Mouse (Mus musculus): ENCODE measurements around the gene Cacng7. TPM values are rescaled to one million over a fixed set of nuclear protein-coding genes. Genes with fewer than 3 reads are reported as not detected.
"Not testable (repeated sequence)": the region's sequence is repeated elsewhere in the genome, so short reads cannot be mapped to it uniquely, and the experiment has no call there.

The Cacng7 gene
- total RNA-seq (2021), result 100 to 1,000 TPM; 140 TPM

DNA sequence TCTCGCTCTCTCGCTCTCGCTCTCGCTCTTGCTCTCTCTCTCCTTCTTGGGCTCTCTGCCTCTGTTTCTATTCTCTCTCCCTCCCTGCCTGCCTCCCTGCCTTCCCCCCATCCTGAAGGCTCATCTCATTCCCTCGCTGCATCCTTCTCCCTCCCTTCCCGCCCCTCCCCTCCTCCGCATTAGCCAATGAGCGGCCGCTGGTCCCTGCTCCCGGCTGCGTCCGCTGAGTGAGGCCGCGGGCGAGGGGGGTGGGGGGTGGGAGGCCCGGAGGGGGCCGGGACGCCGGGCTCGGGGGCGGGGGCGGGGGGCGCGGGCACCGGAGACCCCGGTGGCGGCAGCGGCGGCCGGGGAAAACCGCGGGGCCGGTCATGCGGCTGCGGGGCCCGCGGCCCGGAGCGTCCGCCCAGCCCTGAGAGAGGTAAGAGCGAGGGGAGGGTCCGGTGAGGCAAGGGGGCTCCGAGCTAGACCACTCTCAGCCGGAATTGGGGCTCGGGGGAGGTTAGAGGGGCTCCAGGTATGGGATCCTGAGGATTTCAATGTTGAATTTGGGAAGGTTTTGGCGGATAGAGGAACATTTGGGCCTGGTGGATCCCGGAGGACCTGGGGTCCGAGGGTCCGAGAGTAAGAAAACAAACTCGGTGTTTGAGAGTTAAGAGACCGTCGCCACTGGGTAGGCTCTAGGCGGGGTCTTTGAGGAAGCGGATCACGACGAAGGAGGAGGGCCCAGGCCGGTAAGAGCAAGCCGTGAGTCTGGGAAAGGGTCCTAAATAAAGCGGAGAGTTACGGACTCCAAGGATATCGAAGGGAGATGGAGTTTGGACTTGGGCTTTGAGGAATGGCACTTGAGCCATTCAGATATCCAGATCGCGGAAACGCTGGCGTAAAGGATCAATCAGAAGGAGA, at the start of gene Cacng7:
Cacng7 (plus strand) TSS at position 337 of the 903 bp plus-strand sequence.
- peak; percentile 40 to 44 for DNase-seq (ENCODE audit: extremely low spot score in 1 of 2, low spot score in 1 of 2)

GRCm38 (mm10) chr7:3283081-3283875, 49.5 kb upstream of the Cacng7 start:
- DNase-seq (ENCODE audit: extremely low spot score in 1 of 2, low spot score in 1 of 2), result no peak

DNA sequence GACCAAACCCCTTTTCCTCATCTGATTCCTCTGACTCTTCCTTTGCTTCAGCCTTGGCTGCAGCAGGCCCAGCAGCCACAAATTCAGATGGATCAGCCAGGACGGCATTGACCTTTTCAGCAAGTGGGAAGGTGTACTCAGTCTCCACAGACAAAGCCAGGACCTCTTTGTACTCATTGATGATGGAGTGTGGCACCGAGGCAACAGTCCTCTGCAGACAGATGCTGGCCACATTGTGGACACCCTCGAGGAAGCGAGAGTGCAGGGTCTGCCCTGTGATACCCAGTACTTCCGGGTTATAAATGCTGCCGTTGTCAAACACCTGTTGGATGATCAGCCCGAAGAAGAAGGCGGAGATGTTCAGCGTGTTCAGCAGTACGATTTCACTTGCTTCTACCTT, 48.2 kb upstream of the Cacng7 start:
- DNase-seq (ENCODE audit: extremely low spot score in 1 of 2, low spot score in 1 of 2), result no peak

DNA sequence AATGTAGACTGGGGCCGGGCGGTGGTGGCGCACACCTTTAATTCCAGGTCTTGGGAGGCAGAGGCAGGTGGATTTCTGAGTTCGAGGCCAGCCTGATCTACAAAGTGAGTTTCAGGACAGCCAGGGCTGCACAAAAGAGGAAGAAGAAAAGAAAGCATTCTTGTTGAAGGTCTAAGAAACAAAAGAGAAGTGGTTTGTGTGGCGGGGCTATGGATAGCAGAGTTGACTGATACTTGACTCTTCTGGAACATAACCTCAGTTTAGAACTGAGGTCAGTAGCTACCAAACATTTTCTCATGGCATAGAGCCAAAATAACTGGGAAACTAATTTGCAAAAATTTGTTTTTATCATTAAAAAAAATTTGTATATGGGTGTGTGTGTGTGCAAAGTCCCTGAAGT, 46.7 kb upstream of the Cacng7 start:
- no peak for DNase-seq (ENCODE audit: extremely low spot score in 1 of 2, low spot score in 1 of 2)

GRCm38 (mm10) chr7:3287186-3287585, 45.6 kb upstream of the Cacng7 start:
- no peak for DNase-seq (ENCODE audit: extremely low spot score in 1 of 2, low spot score in 1 of 2)

GRCm38 (mm10) chr7:3288976-3289970, 43.5 kb upstream of the Cacng7 start, which contains the start of the genes Myadm and Prkcg:
Myadm (plus strand) TSS chr7:3289080.
Prkcg (plus strand) TSS chr7:3289179.
- DNase-seq (ENCODE audit: extremely low spot score in 1 of 2, low spot score in 1 of 2), result peak; percentile 58 to 65

DNA sequence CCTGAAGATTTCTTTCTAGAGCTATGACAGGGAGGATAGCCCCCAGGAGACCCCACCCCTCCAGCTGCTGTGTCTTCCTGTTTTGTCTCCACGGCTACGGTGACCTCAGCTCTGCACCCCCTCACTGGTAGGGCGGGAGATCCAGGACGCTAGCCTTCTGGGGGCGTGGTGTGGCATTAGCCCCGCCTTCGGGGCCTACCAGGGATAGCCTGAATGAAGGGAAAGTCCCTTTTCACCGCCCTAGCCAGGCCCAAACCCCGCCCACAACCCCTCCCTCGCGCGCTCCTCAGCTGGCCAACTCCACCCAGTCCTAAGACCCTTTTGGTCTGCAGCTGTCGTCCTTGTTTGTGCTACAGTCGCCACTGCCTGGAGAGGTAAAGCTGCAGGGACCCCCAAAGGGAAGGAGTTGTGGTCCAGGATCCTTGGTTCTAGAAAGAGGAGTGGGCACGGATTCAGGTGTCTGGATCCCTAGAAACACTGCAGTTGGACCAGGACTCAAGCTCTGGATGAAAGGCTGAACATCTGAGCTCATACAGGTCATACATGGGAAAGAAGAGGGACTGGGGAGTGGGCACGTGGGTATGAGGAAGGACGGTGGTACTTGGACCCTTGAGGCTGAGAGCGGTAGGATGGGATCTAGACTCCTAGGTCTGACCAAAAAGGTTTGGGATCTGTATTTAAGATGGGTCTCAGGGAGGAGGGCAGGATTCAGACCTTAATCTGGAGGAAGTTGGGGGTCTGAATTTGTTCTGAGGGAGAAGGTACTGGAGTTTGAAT, 42.3 kb upstream of the Cacng7 start:
- DNase-seq (ENCODE audit: extremely low spot score in 1 of 2, low spot score in 1 of 2), result peak; percentile 63 to 66

- no peak for DNase-seq (ENCODE audit: extremely low spot score in 1 of 2, low spot score in 1 of 2)
These were observed 41.6 kb upstream of the Cacng7 start for GRCm38 (mm10) chr7:3291197-3291596.

- DNase-seq (ENCODE audit: extremely low spot score in 1 of 2, low spot score in 1 of 2), result no peak
These were observed 41.0 kb upstream of the Cacng7 start for GRCm38 (mm10) chr7:3291764-3292163.

DNA sequence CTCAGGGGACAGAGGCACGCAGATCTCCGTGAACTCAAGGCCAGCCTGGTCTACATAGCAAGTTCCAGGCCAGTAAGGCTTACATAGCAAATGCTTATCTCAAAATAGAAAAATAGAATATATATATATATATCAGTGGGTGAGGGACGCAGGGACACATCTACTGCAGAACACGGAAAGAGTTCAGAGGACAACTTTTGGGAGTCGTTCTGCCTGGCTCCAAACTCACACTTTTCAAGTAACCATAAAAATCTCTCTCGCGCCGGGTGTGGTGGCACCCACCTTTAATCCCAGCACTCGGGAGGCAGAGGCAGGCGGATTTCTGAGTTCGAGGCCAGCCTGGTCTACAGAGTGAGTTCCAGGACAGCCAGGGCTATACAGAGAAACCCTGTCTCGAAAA, 40.5 kb upstream of the Cacng7 start:
- DNase-seq (ENCODE audit: extremely low spot score in 1 of 2, low spot score in 1 of 2), result not testable (repeated sequence)

- no peak for DNase-seq (ENCODE audit: extremely low spot score in 1 of 2, low spot score in 1 of 2)
These were observed 40.0 kb upstream of the Cacng7 start for GRCm38 (mm10) chr7:3292791-3293190.

GRCm38 (mm10) chr7:3294794-3295193, 38.0 kb upstream of the Cacng7 start:
- DNase-seq (ENCODE audit: extremely low spot score in 1 of 2, low spot score in 1 of 2), result no peak

DNA sequence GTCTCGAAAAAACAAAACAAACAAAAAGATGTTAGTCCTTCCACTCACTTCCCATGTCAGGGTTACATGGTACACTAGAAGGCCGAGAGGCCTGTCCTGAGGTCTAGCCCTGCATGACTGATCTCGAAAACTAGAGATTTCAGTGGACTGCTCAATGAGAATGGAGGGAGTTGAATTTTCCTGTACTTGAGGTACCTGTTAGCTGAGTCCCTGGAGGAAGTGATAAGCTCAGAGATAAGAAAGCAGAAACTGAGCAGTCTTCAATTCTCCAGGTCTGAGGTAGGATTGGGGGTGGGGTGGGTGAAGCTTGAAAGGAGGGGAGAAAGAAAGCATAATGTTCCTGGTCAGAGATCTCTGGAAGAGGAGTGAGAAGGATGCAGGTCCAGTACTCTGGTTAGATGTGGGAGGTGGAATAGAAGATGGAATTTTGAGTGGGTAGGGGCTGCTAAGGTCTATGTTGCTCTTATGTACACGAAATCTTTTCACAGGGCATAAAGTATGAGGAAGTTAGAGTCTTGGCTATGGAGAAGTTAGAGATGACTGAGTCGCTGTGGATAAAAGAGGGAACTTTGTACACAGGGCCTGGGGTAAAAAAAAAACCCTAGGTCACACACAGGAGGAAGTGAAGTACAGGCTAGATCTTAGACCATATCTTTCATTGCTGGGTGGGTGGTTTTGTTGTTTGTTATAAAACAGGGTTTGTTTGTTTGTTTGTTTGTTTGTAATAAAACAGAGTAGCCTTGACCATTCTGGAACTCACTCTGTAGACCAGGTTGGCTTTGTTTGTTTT, 37.2 kb upstream of the Cacng7 start:
- DNase-seq (ENCODE audit: extremely low spot score in 1 of 2, low spot score in 1 of 2), result no peak

DNA sequence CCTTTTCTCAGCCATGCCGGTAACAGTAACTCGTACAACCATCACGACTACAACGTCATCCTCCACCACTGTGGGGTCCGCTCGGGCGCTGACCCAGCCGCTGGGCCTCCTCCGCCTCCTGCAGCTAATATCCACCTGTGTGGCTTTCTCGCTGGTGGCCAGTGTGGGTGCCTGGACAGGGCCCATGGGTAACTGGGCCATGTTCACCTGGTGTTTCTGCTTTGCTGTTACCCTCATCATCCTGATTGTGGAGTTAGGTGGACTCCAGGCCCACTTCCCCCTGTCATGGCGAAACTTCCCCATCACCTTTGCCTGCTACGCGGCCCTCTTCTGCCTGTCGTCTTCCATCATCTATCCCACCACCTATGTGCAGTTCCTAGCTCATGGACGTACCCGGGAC, 36.0 kb upstream of the Cacng7 start:
- DNase-seq (ENCODE audit: extremely low spot score in 1 of 2, low spot score in 1 of 2), result no peak

GRCm38 (mm10) chr7:3299941-3300617, 32.7 kb upstream of the Cacng7 start:
- DNase-seq (ENCODE audit: extremely low spot score in 1 of 2, low spot score in 1 of 2), result no peak

DNA sequence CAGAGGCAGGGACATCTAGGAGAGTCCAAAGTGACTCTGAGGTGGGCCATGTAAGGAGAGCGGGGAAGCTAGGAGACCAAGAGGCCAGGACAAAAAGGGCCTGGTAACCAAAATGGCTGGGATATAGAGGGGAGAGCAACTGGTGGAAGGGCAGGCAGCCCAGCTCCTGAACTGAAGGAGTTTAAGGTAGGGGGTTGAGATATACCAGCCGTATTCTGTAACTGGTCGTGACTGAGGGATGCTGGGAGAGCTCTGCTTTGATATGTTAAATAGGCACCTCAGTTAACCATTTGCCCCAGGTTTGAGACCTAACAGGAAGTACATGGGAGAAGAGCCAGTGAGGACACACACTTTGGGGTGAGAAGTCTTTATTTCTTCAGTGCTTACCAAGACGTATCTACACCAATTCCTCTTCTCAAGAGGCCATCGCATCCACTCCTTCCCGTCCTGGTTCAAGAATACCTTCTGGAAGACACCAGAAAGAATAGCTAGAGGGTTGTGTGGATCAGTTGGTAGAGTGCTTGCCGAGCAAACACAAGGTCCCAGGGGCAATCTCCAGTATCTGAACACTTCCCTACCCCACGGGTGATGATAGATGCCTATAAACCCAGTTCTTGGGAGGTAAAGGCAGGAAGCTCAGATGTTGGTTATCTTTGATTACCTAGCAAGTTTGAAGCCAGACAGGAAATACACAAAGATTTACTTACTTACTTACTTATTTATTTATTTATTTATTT, 31.7 kb upstream of the Cacng7 start:
- DNase-seq (ENCODE audit: extremely low spot score in 1 of 2, low spot score in 1 of 2), result no peak
